Mouse (Mus musculus): ENCODE measurements around the gene Gpx7. TPM values are rescaled to one million over a fixed set of nuclear protein-coding genes. Genes with fewer than 3 reads are reported as not detected.
A peak's percentile ranks its signal among the peaks of the same experiment; 100 is the strongest.

Gpx7 gene
- polyA plus RNA-seq (2012; rRNA removed) (5.8 and 6.6 TPM in 2 replicates), polyA plus RNA-seq (2014; fragmentation: Nextera tagmentation; extraction: Ambion mirVana) (7.6 and 8.2 TPM in 2 replicates)

DNA sequence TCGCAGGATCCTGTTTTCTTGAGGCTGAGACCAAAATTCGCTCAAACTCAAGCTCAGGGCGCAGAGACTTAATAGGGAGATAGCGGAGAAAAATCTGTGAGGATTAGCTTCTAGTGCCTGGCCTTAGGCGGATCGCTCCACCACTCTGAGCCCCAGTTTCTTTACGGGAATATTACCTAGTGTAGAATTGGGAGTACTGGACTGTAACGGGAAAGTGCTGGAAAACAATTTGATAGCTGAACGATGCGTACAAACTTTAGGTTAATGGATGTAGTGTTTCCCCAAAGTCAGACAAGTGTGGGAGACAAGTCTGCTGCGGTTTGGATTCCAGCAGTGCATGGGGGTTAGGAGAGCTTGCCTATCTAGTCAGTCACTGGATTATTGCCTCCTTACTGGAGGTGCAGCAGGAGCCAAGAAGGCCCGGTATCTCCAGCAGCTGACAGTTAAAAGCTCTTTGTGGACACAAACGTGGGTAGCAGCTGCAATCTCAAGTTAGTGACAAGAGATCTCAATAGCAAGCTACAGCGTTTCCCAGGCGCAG is at the start of gene Gpx7:
Gene Gpx7 (minus strand): TSS at position 101 of the 541 bp plus-strand sequence.
- ATAC-seq (ENCODE audit: insufficient read depth), result no peak

DNA sequence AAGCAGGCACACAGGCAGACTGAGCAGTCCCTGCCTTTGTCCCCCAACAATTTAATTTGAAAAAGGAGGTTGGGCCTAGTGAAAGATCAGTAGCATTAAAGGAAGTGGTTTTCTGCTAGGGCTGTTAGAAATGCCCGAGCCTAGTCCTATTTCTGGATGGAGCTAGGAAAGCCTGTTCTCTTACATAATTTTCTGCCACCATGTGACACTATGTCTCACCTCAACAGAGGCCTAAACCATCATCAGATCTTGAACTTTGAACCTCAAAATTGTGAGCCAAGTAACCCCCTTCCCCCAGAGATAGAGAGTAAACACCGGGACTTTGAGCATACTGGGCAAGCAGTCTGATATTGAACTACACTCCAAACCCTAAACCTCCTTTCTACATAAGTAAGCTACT is 49.3 kb upstream of the Gpx7 start:
- H3K27ac ChIP-seq, result no peak overlapping the region

More for the DNA sequence above, at the start of gene Gpx7:
- WGBS (ENCODE audit: insufficient replicate concordance), result 12% methylated on average over 15 of the region's 15 CpGs
- Histone ChIP-seq H3K36me3 (replicated peaks; ENCODE audit: control insufficient read depth, insufficient read depth, low read depth) (no peaks in the 10 kb centered on the region), H3K4me3 (ENCODE audit: insufficient read depth in 1 of 2, low read depth in 2 of 2, low read length in 2 of 2) (peak within 1 kb of the TSS; percentile 37 to 41), H3K4me1 (replicated peaks; ENCODE audit: control insufficient read depth in 2 of 2, insufficient read depth in 2 of 2, low read length in 1 of 2) (peaks cover 0 to 10% of the 10 kb centered on the region in 2 experiments; a peak in 2 of 4 replicates), H3K27me3 (ENCODE audit: control insufficient read depth, insufficient read depth, low read length) (peaks cover 18% of the 10 kb centered on the region), H3K9ac (replicated peaks) (peak within 1 kb of the TSS; percentile 27; the same call in 1 of the 2 replicates), H3K27ac (no peak within 1 kb of the TSS), H3K9me3 (ENCODE audit: control insufficient read depth, low read length) (no peaks in the 10 kb centered on the region), H3K4me2 (ENCODE audit: low read depth) (peak within 1 kb of the TSS; percentile 52)
- TF ChIP-seq CTCF (IDR thresholded peaks at IDR 0.05; ENCODE audit: low read depth), result no peak
- no peak for TF ChIP-seq EP300 (IDR thresholded peaks at IDR 0.05; ENCODE audit: low read depth)
- DNase-seq (ENCODE audit: low read depth in 3 of 3, low spot score in 3 of 3), result no peak

DNA sequence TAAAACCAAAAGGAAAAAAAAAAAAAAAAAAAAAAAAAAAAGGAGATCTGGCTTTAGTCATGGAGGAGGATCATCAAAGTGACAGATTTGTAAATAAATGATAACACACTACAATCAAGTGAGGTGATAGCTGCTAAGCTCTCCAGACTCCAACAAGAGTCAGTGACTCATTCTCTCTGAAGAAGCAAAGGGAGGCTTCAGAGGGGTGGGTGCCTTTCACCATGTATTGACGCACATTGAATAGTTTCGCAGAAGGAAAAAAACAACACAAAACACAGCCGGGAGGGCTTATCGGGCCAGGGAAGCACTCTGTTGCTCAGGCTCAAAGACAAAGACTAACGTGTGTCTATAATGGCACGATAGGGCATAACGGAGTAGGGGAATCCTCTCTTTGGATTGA is 41.3 kb upstream of the Gpx7 start:
- Histone ChIP-seq H3K4me2 (ENCODE audit: low read depth) (no peak overlapping the region), H3K4me3 (ENCODE audit: insufficient read depth in 1 of 2, low read depth in 2 of 2, low read length in 2 of 2) (no peak overlapping the region), H3K27ac (no peak overlapping the region), H3K36me3 (replicated peaks; ENCODE audit: control insufficient read depth, insufficient read depth, low read depth) (no peaks in the 10 kb centered on the region), H3K9me3 (ENCODE audit: control insufficient read depth, low read length) (no peaks in the 10 kb centered on the region), H3K9ac (replicated peaks) (no peak overlapping the region), H3K4me1 (replicated peaks; ENCODE audit: control insufficient read depth in 2 of 2, insufficient read depth in 2 of 2, low read length in 1 of 2) (no peaks in the 10 kb centered on the region), H3K27me3 (ENCODE audit: control insufficient read depth, insufficient read depth, low read length) (no peaks in the 10 kb centered on the region; the same call in 1 of the 2 replicates)
- 44% methylated on average over 7 of the region's 7 CpGs for WGBS (ENCODE audit: insufficient replicate concordance)
- DNase-seq (ENCODE audit: low read depth in 3 of 3, low spot score in 3 of 3), result no peak
- TF ChIP-seq EP300 (IDR thresholded peaks at IDR 0.05; ENCODE audit: low read depth) (no peak), CTCF (IDR thresholded peaks at IDR 0.05; ENCODE audit: low read depth) (no peak)
- no peak for ATAC-seq (ENCODE audit: insufficient read depth)

More for the DNA sequence above, 49.3 kb upstream of the Gpx7 start:
- 38% methylated on average over 2 of the region's 2 CpGs for WGBS (ENCODE audit: insufficient replicate concordance)
- Histone ChIP-seq H3K4me1 (replicated peaks; ENCODE audit: control insufficient read depth in 2 of 2, insufficient read depth in 2 of 2, low read length in 1 of 2) (peaks cover 9 to 23% of the 10 kb centered on the region in 2 experiments), H3K9ac (replicated peaks) (no peak overlapping the region), H3K36me3 (replicated peaks; ENCODE audit: control insufficient read depth, insufficient read depth, low read depth) (no peaks in the 10 kb centered on the region), H3K4me3 (ENCODE audit: insufficient read depth in 1 of 2, low read depth in 2 of 2, low read length in 2 of 2) (no peak overlapping the region), H3K9me3 (ENCODE audit: control insufficient read depth, low read length) (no peaks in the 10 kb centered on the region), H3K27me3 (ENCODE audit: control insufficient read depth, insufficient read depth, low read length) (no peaks in the 10 kb centered on the region), H3K4me2 (ENCODE audit: low read depth) (no peak overlapping the region)
- DNase-seq (ENCODE audit: low read depth in 3 of 3, low spot score in 3 of 3) (no peak), ATAC-seq (ENCODE audit: insufficient read depth) (no peak)
- TF ChIP-seq EP300 (IDR thresholded peaks at IDR 0.05; ENCODE audit: low read depth), result no peak
- no peak for TF ChIP-seq CTCF (IDR thresholded peaks at IDR 0.05; ENCODE audit: low read depth)

DNA sequence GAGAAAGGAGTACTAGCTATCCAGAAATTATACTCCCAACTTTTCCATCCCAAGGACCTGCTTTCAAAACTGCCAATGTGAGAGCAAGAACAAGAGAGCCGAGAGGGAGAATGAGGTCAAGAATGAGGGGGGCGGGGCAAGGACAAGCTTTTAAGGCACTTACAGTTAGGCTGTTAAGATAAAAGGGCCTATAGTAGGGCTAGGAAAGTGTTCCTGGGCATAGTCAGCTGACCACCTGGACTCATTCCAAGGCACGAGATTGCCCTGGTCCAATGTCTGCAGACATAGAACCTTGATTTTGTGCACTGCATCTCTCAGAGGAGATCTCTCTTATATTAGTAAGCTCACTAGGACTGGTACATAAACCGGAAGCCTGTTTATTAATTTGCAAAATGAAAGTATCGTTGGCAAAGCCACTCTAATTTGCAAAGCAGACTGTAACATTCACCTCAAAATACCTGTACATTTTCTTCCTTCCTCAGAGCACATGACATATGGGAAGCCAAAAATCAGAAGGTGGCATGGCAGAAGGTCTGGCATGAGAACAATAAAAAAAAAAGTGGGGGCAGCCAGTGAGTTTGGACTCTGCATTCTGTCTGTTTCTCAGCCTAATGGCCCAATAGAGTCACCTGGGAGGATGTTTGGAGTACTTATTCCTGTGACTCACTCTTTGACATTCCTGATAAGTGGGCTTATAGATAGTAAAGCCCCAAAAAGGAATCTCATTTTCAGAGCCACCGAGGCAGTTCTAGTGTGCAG is 31.5 kb upstream of the Gpx7 start:
- WGBS (ENCODE audit: insufficient replicate concordance), result 54% methylated on average over 6 of the region's 6 CpGs
- ATAC-seq (ENCODE audit: insufficient read depth), result no peak

DNA sequence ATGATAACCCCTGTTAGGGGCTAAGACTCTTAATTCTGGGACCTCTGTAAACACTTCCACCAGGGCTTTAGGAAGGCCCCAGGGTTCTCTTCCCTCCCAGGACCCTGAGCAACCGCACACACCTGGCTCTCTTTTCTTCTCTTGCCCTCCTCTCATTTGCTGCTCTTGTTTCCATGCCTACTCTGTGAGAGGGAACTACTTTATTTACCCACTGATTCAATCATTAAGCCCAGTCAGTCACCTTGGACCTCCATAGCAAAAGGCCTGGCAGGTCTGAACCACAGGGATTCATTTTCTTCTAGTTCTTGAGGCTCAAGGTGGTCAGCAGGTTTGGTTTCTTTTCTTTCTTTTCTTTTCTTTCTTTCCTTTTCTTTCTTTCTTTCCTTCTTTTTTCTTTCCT is 29.5 kb upstream of the Gpx7 start:
- ATAC-seq (ENCODE audit: insufficient read depth) (no peak), DNase-seq (ENCODE audit: low read depth in 3 of 3, low spot score in 3 of 3) (no peak)
- Histone ChIP-seq H3K4me1 (replicated peaks; ENCODE audit: control insufficient read depth in 2 of 2, insufficient read depth in 2 of 2, low read length in 1 of 2) (peaks cover 0 to 5% of the 10 kb centered on the region in 2 experiments; a peak in 2 of 4 replicates), H3K27me3 (ENCODE audit: control insufficient read depth, insufficient read depth, low read length) (no peaks in the 10 kb centered on the region), H3K36me3 (replicated peaks; ENCODE audit: control insufficient read depth, insufficient read depth, low read depth) (no peaks in the 10 kb centered on the region), H3K4me2 (ENCODE audit: low read depth) (no peak overlapping the region), H3K27ac (no peak overlapping the region), H3K4me3 (ENCODE audit: insufficient read depth in 1 of 2, low read depth in 2 of 2, low read length in 2 of 2) (no peak overlapping the region), H3K9ac (replicated peaks) (no peak overlapping the region), H3K9me3 (ENCODE audit: control insufficient read depth, low read length) (no peaks in the 10 kb centered on the region)
- TF ChIP-seq EP300 (IDR thresholded peaks at IDR 0.05; ENCODE audit: low read depth), result no peak
- TF ChIP-seq CTCF (IDR thresholded peaks at IDR 0.05; ENCODE audit: low read depth), result no peak
- WGBS (ENCODE audit: insufficient replicate concordance), result 50% methylated on average over 1 of the region's 1 CpGs

More for the DNA sequence above, 31.5 kb upstream of the Gpx7 start:
- DNase-seq (ENCODE audit: low read depth in 3 of 3, low spot score in 3 of 3), result no peak
- Histone ChIP-seq H3K4me2 (ENCODE audit: low read depth) (no peak overlapping the region), H3K4me3 (ENCODE audit: insufficient read depth in 1 of 2, low read depth in 2 of 2, low read length in 2 of 2) (no peak overlapping the region), H3K27me3 (ENCODE audit: control insufficient read depth, insufficient read depth, low read length) (no peaks in the 10 kb centered on the region), H3K4me1 (replicated peaks; ENCODE audit: control insufficient read depth in 2 of 2, insufficient read depth in 2 of 2, low read length in 1 of 2) (peaks cover 0 to 3% of the 10 kb centered on the region in 2 experiments; a peak in 2 of 4 replicates), H3K9ac (replicated peaks) (no peak overlapping the region), H3K36me3 (replicated peaks; ENCODE audit: control insufficient read depth, insufficient read depth, low read depth) (no peaks in the 10 kb centered on the region), H3K9me3 (ENCODE audit: control insufficient read depth, low read length) (no peaks in the 10 kb centered on the region), H3K27ac (no peak overlapping the region)
- TF ChIP-seq EP300 (IDR thresholded peaks at IDR 0.05; ENCODE audit: low read depth) (no peak), CTCF (IDR thresholded peaks at IDR 0.05; ENCODE audit: low read depth) (no peak)

Data from liver, embryonic 14.5 days (tissue).